Mouse (Mus musculus) liver, embryonic 14.5 days (tissue): ENCODE results near the gene Actl10.

Source experiments
- CTCF ChIP-seq: IDR thresholded peaks from 2 replicates; pipeline ENCODE4 v1.5.1; 2016; ENCODE audit warnings: antibody characterized with exemption, low read depth, control low read depth
- EP300 ChIP-seq: IDR thresholded peaks from 2 replicates; pipeline ENCODE4 v1.6.1; 2016; ENCODE audit warnings: antibody characterized with exemption, low read depth

GRCm38 (mm10) chr2:154543567-154544347 lies 7.8 kb upstream of the Actl10 start:
- TF ChIP-seq CTCF, result no peak
- no peak for TF ChIP-seq EP300
